Mouse (Mus musculus) c-Kit-negative CD71-positive TER-119-positive erythroid progenitor cells, embryonic 14.5 days (primary cell): ENCODE measurements around the gene Vapb.
A peak's percentile ranks its signal among the peaks of the same experiment; 100 is the strongest.
"Not testable (repeated sequence)": the region's sequence is repeated elsewhere in the genome, so short reads cannot be mapped to it uniquely, and the experiment has no call there.

ENCODE experiments used
- DNase-seq: peaks from one replicate; pipeline ENCODE4 v3.0.0-alpha.2; 2013; ENCODE audit warnings: low read depth, low spot score

The Vapb gene

DNA sequence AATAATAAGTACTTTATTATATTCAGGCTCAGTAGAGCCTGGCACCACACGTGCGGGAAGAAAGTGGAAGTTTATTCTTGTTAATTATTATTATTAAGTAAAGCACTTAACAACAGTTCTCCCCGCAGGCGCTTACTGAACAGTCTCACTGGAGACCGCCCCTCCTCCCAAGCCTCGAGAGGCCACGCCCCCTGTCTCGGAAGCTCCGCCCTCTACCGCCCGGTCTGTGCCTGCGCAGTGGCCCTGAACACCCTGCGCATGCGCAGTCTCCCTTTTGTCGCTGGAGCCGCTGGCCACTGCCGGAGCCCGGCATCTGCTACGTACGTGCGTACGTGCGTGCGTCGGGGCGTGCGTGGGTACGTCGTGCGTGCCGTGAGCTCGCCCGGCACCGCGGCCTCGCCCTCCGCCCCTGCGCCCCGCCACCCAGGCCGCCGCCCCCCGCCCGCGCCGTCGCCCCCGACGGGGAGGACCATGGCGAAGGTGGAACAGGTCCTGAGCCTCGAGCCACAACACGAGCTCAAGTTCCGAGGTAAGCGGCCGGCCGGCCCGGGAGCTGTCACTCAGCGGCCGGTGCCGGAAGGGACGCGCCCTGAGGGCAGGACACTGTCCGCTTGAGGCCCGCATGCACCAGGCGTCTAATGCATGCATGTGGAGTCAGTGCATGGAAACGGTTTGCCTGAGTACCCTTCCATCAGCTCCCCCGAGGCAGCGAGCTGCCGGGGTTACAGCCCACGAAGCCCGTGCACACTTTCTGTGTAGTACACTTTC is at the start of gene Vapb:
Vapb (plus strand) TSS at position 290 of the 768 bp plus-strand sequence.
- peak; percentile 96 for DNase-seq

DNA sequence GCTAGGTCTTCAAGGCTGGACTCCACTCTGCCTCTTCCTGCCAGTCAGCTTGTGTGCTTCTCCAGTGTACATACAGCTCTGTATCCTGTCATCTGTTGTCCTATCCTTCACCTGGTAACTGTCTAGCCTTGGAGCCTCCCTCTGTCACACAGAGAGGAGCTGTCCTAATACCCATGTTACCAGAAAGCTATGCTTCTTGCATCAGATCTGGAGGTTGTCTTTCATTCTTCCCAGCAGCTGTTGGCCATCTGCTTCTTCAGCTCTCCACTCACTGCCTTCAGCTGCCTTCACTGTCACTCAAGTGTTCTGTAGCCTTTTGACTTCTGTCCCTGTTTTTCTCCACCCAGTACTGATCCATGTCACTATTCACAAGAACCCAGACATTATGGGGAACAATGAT is 47.5 kb upstream of the Vapb start:
- no peak for DNase-seq

DNA sequence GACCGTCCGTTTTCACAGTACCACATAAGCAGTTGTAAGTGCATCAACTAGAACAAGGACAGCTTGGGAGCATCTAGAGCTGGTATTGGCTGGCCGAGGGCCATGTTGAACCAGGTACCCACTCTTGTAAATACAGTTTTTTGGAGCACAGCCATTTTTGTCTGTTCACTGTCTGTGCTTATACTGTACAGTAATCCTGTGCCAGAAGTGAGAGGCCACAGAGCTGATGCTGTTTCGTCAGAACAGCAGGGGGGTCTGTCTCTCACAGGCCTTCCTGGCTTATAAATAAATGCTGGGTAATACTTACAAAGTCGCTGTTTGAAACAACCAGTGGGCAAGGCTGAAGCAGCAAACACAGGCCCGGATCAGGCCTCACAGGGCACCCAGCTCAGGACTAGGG is 45.6 kb upstream of the Vapb start:
- DNase-seq = no peak

DNA sequence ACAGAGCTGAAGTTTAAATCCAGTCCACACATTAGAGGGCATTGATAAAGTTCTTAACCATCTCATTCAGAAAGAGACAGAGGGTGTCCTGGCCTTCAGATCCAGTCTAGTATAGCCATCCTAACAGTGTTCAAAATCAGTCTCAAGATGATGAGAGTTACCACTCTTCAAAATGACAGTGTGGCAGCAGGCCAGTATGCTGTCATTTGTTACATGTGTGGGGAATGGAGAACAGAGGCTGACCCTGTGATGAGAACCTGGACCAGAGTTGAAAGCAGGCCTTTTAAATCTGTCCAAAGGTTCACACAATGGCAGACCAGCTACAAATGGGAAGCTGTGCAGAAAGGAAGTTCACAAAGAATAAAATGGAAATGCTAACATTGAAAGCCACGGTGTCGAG is 44.6 kb upstream of the Vapb start:
- no peak for DNase-seq

DNA sequence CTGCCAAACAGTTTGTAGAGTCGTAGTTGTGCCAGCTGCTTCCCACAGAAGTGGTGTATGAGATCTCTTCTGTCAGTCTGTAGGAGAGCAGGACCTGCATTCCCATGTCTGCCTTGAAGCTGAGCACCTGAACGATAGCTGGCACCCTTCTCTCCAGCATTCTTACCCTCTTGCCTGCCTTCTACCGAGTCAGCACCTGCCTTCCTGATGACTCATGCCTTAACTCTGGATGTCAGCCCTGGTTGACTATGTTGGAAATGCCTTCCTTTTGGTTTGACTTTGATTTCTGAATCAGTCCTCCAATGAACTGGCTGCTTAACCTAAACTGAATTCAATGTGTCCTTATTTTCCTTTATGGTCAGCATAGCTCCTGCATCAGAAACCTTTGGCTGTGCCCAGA is 38.5 kb upstream of the Vapb start:
- no peak for DNase-seq

DNA sequence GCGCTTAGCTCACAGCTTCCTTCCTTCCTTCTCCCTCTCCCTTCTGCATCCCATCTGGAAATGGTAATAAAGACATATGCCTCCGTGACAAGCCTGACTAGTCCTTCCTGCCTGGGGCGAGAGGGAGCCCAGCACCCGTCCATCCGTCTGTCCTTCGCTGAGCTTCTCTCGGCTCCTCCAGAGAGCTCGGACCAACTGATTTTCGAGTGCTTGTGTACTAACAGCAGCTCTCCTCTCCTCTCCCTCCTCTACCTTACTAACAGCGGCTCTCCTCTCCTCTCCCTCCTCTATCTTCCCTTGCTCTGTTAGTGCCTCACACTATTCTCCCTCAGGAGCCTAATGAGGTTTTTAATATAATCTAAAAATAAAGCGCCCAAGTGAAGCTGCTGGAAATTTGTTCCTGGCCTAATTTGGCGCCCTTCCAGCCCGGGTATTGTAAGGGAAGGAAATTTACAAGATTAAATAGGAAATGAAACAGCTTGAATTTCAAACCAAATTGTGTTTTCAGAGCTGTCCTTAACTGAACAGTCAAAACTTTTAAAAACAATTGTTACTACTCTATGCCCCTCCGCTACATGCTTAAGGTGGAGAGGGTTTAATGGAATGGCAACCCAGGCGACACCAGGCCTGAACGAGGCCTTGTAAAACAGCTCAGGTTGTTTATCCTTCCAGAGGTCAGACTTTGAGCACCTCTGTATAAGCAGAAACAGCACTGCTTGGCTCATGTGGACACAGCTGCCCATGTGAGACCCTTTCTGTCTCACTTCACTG is 35.0 kb upstream of the Vapb start:
- no peak for DNase-seq

DNA sequence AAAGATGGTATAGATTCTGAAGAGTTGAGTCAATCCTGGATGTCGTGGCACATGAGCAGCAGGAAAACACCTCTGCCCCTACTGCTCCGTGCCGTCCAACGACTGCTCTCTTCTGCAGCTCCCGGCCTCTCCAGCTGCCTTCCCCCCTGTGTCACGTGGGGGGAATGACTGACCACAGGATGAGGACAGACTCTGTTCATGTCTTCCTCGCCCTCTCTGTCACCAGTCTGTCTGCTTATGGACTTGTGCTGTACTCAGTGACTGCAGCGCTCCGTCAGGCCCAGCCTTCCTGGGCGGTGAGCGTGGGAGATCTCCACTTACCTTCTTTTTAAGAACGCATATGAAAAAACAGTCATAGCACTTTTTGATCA is 34.5 kb upstream of the Vapb start:
- DNase-seq = no peak

DNA sequence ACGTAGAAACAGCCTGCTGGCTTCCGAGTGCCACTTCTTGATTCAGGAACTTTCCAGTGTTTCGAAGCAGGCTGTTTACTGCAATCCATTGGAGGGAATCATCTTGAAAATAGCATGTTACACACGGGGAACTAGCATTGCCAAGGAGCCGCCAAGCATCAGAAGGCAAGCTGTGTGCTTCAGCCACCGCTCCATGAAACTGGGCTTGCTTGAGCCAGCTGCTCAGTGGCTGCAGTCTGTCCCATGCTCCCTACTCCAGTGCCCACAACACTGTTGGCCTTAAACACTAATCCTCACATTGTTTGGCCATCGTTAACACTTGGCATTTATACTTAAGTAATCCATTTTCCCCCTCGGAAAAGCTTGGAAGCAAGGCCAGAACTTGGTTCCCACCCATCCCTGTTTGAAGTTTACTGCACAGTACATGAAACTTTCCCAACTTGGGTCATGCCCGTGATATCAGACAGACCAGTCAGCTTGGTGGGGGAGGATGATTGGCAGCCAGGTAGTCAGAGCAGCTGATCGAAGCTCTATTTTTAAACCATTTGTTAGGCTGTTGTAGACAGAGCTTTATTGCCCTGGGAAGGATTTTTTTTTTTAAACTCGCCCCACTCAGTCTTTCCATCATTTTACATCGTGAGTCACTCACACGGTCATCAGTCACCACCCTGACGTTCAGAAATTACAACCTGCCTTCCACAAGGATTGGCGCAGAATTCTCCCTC is 31.3 kb upstream of the Vapb start:
- DNase-seq = no peak

DNA sequence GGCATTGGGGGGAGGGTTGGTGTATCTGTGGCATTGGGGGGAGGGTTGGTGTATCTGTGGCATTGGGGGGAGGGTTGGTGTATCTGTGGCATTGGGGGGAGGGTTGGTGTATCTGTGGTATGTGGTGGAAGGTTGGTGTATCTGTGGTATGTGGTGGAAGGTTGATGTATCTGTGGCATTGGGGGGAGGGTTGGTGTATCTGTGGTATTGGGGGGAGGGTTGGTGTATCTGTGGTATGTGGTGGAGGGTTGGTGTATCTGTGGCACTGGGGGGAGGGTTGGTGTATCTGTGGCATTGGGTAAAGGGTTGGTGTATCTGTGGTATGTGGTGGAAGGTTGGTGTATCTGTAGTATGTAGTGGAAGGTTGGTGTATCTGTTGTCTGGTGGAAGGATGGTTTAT is 29.7 kb upstream of the Vapb start:
- not testable (repeated sequence) for DNase-seq

DNA sequence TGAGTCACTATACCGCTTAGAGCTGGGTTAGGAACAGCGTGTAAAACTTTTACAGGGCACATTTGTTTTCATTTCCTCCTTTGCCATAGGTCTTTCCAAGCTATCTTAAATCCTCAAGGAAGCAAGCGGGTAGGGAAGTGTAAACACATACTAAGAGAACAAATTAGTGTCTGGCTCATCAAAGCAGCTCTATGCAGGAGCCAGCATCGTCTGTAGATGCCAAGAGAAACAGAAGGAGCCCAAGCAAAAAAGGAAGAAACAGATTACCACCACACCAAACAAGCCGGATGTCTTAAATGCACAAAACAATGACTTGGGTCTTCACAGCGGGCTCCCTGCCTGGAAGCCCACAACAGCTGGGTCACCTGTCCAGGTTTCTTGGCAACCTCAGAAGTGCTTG is 27.1 kb upstream of the Vapb start:
- DNase-seq = no peak

DNA sequence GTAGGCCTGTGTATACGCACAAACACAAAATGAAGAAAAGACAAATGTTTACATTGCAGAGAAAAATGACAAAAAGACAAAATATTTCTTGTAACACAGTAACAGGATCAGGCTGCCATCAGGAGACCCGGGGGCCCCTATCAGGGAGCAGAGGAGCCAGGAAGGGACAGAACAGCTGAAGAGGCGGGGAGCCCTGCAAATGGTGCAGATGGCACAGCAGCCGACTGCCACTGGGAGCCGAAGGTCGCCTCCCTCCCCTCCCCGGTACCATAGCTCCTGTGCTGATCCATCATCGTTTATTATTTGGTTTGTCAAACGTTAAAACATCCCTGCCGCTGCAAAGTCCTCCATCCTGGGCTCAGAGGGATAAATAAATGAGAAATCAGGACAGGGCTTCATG is 24.7 kb upstream of the Vapb start:
- no peak for DNase-seq

DNA sequence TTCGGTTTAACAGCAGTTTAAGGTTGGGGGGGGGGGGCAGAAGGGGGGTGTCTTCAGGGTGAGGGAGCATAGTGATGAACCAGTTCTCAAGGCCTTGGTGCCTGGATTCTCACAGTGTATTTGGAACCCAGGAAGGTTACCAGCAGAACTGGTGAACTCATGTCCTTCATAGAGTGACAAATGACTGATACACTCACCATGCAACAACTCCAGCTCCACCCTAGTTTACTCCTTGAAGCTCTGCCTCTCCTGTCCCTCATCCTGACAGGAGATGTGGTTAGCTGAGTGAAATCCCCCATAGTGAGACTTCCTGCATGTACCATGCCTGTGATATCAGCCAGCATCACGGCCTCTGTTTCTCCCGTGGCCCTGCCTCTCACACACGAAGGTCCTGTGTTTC is 24.1 kb upstream of the Vapb start:
- no peak for DNase-seq

DNA sequence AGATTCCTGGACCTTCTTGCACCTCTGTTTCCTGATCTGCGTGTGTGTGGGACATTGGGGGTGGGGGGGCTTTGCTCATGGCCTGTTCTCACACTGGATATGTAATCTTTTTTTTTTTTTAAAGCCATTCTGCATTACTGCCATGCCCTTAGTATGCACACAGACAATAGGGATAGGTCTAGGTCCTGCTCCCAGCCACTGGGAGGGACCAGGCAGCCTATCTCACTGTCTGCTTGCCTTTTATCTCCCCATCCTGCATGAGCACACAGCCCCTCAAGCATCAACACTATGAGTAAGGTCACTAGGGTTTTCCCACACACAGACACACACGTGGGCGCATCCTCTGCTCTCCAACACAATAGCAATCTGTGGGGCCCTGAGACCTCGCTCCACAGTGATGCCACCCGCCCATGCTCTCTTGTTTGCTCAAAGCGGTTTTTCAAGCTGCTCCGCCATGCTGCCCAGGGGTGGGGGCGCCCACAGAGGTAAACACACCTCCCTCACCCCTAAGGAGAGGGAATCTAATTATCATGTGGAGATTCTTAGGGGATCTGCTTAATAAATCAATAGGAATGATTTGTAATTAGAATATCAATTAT is 22.6 kb upstream of the Vapb start:
- no peak for DNase-seq

DNA sequence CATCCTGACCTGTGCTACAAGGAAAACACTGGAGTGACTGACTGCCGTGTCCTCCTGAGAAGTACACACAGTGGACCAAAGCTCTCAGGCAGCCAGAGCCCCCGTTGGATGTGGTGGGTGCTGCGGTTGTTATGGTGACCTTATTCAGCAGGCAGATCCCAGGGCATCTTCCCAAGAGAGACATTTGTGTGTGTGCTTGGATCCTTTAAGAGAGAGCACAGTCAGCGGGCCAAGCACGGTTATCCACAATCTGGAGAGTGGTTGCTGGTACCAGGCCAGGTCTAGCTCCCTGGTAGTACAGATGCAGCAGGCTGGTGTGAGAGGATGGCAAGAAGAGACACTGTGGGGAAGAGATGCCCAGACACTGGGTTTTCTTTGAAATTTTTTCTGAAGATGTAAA is 20.3 kb upstream of the Vapb start:
- no peak for DNase-seq

DNA sequence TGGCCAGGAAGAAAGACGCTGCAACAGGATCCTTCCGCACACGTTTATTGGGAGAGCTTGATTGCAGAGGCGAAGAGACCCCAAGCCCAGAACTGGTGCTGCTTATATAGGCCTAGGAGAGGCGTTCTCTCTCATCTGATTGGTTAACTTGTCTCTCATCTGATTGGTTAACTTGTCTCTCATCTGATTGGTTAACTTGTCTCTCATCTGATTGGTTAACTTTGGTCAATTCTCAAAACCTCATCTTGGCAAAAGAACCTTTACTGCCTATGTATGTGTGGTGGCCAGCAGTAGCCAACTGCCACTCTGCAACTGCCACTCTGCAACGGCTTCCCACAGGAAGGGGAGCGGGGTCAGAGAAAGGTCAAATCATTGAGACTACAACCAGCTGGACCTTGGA is 18.2 kb upstream of the Vapb start, which contains the start of gene 1700010B08Rik:
1700010B08Rik (plus strand) TSS at position 301 of the 400 bp plus-strand sequence.
- DNase-seq = not testable (repeated sequence)

DNA sequence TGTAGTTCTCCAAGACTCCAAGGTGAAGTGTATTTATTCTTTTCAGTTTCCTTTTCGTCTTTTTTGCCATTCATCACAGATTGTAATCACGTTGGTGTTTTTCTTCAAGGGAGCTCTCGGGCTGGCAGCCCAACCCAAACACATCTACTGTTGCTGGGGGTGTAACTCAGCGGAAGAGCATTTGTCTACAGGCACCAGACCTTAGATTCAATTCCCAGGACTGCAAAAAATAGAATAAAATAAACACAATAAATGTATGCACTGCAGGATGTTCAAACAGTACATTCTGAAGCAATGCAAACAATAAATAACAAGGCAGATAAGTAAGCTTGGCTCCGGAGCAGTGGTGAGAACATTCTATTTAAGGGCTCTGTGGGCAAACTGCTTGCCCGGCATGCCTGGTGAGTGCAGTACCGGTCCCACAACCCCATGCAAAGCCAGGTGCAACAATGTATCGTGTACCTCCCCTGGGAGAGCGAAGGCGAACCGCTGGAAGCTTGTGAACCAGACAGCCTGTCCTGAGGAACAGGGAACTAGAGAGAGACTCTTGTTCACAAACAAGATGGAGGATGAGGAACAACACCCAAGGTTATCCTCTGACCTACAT is 15.0 kb upstream of the Vapb start:
- no peak for DNase-seq

DNA sequence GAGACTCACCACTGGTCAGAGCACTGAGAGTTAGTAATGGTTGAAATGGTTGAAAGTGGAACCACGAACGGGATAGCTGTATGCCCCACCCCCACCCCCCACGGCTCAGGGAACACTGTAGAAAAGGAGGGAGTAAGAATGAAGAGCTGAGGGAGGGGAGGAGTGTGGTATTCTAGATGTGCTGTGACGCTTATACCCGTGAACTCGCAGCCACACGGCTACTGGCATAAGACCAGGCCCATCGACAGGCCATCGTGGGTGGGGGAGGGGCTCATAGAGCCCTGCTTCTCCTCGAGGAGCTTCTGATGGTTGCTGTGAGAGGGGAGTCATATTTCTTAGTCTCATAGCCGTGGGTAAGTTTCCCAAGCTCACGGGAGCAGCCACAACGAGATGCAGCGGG is 12.9 kb upstream of the Vapb start:
- DNase-seq = no peak

DNA sequence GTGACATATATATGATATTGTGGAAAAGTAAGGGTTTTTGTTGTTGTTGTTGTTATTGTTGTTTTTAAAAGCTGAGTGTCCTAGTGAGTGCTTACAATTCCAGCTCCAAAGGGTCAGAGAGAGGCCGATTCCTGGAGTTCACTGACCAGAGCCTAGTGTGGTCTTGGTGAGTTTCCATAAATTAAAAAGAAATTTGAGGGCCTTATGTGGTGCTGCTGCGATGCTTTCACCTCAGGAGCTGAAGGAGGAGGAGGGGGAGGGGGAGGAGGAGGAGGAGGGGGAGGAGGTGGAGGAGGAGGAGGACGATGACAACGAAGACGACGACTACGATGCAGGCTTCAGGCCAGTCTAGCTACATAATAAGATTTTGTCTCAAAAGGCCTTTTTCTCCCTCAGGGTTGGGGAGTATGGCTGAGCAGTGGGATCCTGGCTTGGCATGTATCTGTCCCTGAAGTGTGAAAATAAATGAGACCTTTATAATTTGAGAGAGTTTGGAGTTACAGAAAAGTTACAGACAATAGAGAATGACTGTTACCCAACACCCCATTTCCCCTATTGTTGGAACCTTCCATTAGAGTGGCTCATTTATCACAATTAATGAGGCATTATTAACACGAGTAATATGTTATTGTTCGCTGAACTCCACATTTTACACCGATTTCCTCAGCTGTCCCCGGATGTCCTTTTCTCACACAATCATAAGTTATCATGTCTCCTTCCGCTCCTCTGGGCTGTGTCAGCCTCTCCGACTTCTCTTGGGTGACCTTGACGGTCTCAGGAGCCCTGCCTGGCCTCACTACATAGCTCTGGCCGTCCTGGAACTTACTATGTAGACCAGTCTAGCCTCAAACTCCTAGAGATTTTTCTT is 12.1 kb upstream of the Vapb start:
- DNase-seq = no peak

DNA sequence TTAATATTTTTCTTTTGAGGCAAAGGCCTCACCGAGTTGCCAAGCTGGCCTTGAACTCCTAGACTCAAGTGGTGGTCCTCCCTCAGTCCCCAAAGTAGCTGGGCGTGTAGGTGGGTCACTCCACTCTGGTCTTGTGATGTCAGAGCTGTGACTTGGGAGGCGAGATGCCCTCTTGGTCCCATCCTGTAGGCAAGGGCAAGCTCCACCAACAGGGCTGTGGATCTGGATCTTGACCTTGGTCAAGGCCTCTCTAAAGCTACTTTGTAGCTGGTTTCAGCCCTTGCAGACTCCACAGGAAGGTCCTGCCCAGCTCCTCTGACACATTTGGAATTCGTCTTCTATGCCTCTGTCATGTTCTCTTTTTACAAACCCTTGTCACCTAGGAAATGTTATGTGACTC is 11.5 kb upstream of the Vapb start:
- DNase-seq = no peak

DNA sequence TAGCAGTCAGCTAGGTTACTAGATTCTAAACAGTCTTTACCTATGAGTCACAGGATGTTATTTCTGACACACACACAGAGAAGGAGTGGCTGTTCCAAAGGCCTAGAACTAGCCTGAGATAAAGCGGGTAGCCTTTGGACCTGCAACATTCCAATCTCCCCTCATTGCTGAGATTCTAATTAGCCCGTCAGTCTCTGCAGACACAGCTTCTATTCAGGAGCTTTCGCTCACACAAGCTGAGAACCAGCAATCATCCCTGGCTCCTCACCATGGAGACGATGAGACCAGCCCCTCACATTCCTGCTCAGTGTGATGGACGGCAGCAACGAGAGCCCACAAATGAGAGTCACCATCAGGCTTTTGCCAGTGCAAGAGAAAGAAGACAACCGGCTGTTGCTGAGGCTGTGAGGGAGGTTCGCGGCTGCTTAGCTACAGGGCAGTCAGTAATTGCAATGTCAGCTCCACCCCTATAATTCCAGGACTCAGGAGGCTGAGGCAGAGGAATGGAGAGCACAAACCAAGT is 6.8 kb upstream of the Vapb start:
- no peak for DNase-seq

DNA sequence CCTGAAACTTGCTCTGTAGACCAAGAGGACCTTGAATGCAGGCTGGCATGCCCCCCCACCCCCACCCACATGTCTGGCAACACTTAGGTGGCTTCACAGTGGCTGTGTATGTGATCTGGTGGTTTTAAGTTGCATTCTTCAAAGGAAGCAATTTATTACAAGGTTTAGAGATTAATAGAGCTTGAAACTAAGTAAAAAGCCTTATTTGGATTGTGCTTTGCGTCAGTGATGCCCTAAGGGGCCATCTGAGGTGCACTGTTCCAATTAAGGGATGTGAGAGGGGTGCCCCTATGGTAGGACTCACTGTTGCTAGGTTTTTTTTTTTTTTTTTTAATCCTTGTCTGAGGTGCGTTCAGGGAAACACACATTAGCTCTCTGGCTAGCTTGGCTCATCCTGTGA is 2.9 kb upstream of the Vapb start:
- no peak for DNase-seq
